Mouse (Mus musculus): ENCODE results near the gene Asxl1. TPM values are rescaled to one million over a fixed set of nuclear protein-coding genes. Genes with fewer than 3 reads are reported as not detected.

The Asxl1 gene
- polyA plus RNA-seq, 1 experiment from 2014 or later = 26.0 TPM

DNA sequence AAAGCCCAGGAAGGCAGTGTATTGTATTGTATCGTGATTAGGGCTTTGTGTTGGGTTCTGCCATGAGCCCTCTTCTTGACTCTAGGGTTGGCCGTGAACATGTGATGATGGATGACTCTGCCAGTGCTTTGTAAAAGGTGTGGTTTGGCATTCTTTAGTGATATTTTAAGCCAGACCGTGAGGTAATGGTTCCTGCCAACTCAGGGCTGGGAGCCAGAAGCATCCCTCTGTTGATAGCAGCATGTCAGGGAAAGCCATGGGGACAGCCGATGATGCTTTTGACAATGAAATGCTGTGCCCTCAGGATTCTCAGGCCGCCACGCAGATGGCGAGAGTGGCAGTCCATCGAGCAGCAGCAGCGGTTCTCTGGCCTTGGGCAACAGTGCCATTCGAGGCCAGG lies 47.4 kb downstream of the Asxl1 start:
- DNase-seq (no peak), ATAC-seq (ENCODE audit: insufficient read depth) (no peak)
- Histone ChIP-seq H3K9ac (no peak overlapping the region), H3K4me1 (ENCODE audit: insufficient read depth) (no peaks in the 10 kb centered on the region), H3K27ac (ENCODE audit: low read depth) (no peak overlapping the region), H3K4me2 (no peak overlapping the region), H3K27me3 (ENCODE audit: insufficient read depth, low read length) (no peaks in the 10 kb centered on the region), H3K9me3 (ENCODE audit: low read depth, low read length) (no peaks in the 10 kb centered on the region), H3K36me3 (ENCODE audit: insufficient read depth) (peaks cover 74% of the 10 kb centered on the region), H3K4me3 (ENCODE audit: low read depth, low read length) (no peak overlapping the region)
- WGBS = 91% methylated on average over 10 of the region's 10 CpGs
- TF ChIP-seq CTCF (IDR thresholded peaks at IDR 0.05; ENCODE audit: low read depth) = no peak

GRCm38 (mm10) chr2:153397790-153398515 lies 52.3 kb downstream of the Asxl1 start:
- ATAC-seq (ENCODE audit: insufficient read depth) = no peak
- 89% methylated on average over 11 of the region's 11 CpGs for WGBS
- H3K9ac ChIP-seq = no peak overlapping the region
- H3K4me1 ChIP-seq (ENCODE audit: insufficient read depth) = no peaks in the 10 kb centered on the region
- no peak overlapping the region for H3K4me3 ChIP-seq (ENCODE audit: low read depth, low read length)
- TF ChIP-seq CTCF (IDR thresholded peaks at IDR 0.05; ENCODE audit: low read depth) = no peak
- no peak for DNase-seq
- no peak overlapping the region for H3K4me2 ChIP-seq
- H3K27me3 ChIP-seq (ENCODE audit: insufficient read depth, low read length) = no peaks in the 10 kb centered on the region
- no peak overlapping the region for H3K27ac ChIP-seq (ENCODE audit: low read depth)
- H3K36me3 ChIP-seq (ENCODE audit: insufficient read depth) = peaks cover 97% of the 10 kb centered on the region
- H3K9me3 ChIP-seq (ENCODE audit: low read depth, low read length) = no peaks in the 10 kb centered on the region

DNA sequence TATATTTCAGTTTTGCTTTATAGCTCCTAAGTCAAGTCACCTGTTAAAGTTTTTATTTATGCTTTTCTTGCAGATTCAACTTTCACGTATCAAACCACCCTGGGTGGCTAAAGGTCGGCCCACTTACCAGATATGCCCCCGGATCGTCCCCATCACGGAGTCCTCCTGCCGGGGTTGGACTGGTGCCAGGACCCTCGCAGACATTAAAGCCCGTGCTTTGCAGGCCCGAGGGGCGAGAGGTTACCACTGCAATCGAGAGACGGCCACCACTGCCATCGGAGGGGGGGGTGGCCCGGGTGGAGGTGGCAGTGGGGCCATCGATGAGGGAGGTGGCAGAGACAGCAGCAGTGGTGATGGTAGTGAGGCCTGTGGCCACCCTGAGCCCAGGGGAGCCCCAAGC lies 53.5 kb downstream of the Asxl1 start:
- WGBS = 73% methylated on average over 15 of the region's 15 CpGs
- H3K4me1 ChIP-seq (ENCODE audit: insufficient read depth) = no peaks in the 10 kb centered on the region
- ATAC-seq (ENCODE audit: insufficient read depth) (no peak), DNase-seq (no peak)
- peaks cover 88% of the 10 kb centered on the region for H3K36me3 ChIP-seq (ENCODE audit: insufficient read depth)
- no peak overlapping the region for H3K4me3 ChIP-seq (ENCODE audit: low read depth, low read length)
- no peaks in the 10 kb centered on the region for H3K27me3 ChIP-seq (ENCODE audit: insufficient read depth, low read length)
- H3K4me2 ChIP-seq = no peak overlapping the region
- H3K9ac ChIP-seq = no peak overlapping the region
- TF ChIP-seq CTCF (IDR thresholded peaks at IDR 0.05; ENCODE audit: low read depth) = no peak
- H3K27ac ChIP-seq (ENCODE audit: low read depth) = no peak overlapping the region
- no peaks in the 10 kb centered on the region for H3K9me3 ChIP-seq (ENCODE audit: low read depth, low read length)

DNA sequence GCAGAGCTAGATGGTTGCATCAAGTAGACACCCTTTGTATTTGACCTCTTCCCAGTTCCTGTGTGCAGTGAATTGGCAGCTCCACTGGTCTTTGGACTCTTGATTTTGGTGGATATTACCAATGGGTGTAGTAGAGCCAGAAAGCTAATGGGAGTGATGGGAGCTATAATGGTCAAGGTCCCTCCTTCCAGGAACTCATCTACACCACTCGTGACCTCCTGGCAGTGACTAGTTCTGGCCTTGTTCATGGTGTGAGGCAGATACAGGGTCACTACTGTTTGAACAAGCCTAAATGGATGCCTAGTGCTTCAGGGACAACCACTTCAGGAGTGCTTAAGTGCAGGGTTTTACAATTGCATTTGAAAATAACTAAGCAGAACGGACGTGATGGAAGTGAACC lies 58.4 kb downstream of the Asxl1 start:
- no peak for ATAC-seq (ENCODE audit: insufficient read depth)
- peaks cover 60% of the 10 kb centered on the region for H3K36me3 ChIP-seq (ENCODE audit: insufficient read depth)
- no peak for DNase-seq

DNA sequence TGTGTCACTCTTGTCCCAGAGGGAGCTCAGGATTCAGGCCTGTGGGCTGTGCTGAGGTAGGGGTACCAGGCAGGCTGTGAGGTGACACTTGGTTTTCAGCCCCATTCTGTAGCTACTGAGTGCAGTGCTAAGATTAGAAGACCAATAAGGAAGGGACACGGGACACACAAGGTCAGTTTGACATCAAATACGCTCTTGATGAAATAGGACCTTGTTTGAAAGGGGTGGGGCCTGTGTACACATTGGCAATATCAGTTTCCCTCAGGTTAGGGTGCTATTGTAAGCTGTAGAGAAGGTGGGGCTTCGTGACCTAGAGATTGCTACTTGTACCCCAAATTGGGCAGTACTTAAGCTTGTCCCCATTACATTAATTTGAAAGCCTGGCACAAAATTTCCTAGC lies 59.3 kb downstream of the Asxl1 start:
- WGBS = 65% methylated on average over 3 of the region's 3 CpGs
- Histone ChIP-seq H3K27ac (ENCODE audit: low read depth) (no peak overlapping the region), H3K4me2 (no peak overlapping the region), H3K4me3 (ENCODE audit: low read depth, low read length) (no peak overlapping the region), H3K27me3 (ENCODE audit: insufficient read depth, low read length) (no peaks in the 10 kb centered on the region), H3K9me3 (ENCODE audit: low read depth, low read length) (no peaks in the 10 kb centered on the region), H3K4me1 (ENCODE audit: insufficient read depth) (no peaks in the 10 kb centered on the region), H3K36me3 (ENCODE audit: insufficient read depth) (peaks cover 59% of the 10 kb centered on the region), H3K9ac (no peak overlapping the region)
- DNase-seq (no peak), ATAC-seq (ENCODE audit: insufficient read depth) (no peak)
- TF ChIP-seq CTCF (IDR thresholded peaks at IDR 0.05; ENCODE audit: low read depth) = no peak

More for the DNA sequence above, 58.4 kb downstream of the Asxl1 start:
- no peak overlapping the region for H3K4me3 ChIP-seq (ENCODE audit: low read depth, low read length)
- no peak for TF ChIP-seq CTCF (IDR thresholded peaks at IDR 0.05; ENCODE audit: low read depth)
- no peaks in the 10 kb centered on the region for H3K4me1 ChIP-seq (ENCODE audit: insufficient read depth)
- H3K27me3 ChIP-seq (ENCODE audit: insufficient read depth, low read length) = no peaks in the 10 kb centered on the region
- H3K9me3 ChIP-seq (ENCODE audit: low read depth, low read length) = no peaks in the 10 kb centered on the region
- H3K4me2 ChIP-seq = no peak overlapping the region
- no peak overlapping the region for H3K27ac ChIP-seq (ENCODE audit: low read depth)
- H3K9ac ChIP-seq = no peak overlapping the region
- WGBS = 75% methylated on average over 3 of the region's 3 CpGs

- no peak for TF ChIP-seq CTCF (IDR thresholded peaks at IDR 0.05; ENCODE audit: low read depth)
- Histone ChIP-seq H3K9me3 (ENCODE audit: low read depth, low read length) (no peaks in the 10 kb centered on the region), H3K4me3 (ENCODE audit: low read depth, low read length) (no peak overlapping the region), H3K36me3 (ENCODE audit: insufficient read depth) (peaks cover 59% of the 10 kb centered on the region), H3K27ac (ENCODE audit: low read depth) (no peak overlapping the region), H3K4me1 (ENCODE audit: insufficient read depth) (no peaks in the 10 kb centered on the region), H3K27me3 (ENCODE audit: insufficient read depth, low read length) (no peaks in the 10 kb centered on the region), H3K9ac (no peak overlapping the region), H3K4me2 (no peak overlapping the region)
- ATAC-seq (ENCODE audit: insufficient read depth) = no peak
- WGBS = 62% methylated on average over 6 of the region's 6 CpGs
- DNase-seq = no peak
Observed at GRCm38 (mm10) chr2:153406882-153407281, 61.3 kb downstream of the Asxl1 start.

DNA sequence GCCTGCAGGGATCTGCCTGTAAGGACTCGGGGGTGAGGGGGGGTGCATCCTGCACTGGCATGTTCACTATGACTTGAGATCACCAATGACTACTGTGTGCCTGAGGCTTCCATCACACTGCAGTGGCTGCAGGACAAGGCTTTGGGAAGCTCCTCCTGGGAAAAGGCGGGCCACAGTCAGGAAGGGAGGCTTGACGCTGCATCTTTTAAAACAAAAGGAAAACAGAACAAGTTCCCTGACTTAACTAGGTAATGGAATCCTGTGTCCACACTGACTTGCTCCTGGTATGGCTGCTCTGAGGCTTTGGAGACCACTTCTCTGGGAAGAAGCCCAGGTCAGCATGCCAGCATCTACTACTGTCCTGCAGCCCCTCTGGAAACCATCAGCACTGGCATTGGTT lies 63.3 kb downstream of the Asxl1 start:
- ATAC-seq (ENCODE audit: insufficient read depth) = no peak
- TF ChIP-seq CTCF (IDR thresholded peaks at IDR 0.05; ENCODE audit: low read depth) = no peak

More for the DNA sequence above, 63.3 kb downstream of the Asxl1 start:
- no peak overlapping the region for H3K27ac ChIP-seq (ENCODE audit: low read depth)
- no peaks in the 10 kb centered on the region for H3K4me1 ChIP-seq (ENCODE audit: insufficient read depth)
- WGBS = 79% methylated on average over 3 of the region's 3 CpGs
- peaks cover 68% of the 10 kb centered on the region for H3K36me3 ChIP-seq (ENCODE audit: insufficient read depth)
- no peak overlapping the region for H3K9ac ChIP-seq
- H3K9me3 ChIP-seq (ENCODE audit: low read depth, low read length) = no peaks in the 10 kb centered on the region
- H3K4me3 ChIP-seq (ENCODE audit: low read depth, low read length) = no peak overlapping the region
- no peaks in the 10 kb centered on the region for H3K27me3 ChIP-seq (ENCODE audit: insufficient read depth, low read length)
- DNase-seq = no peak
- no peak overlapping the region for H3K4me2 ChIP-seq

All from lung, embryonic 14.5 days (tissue).